Mouse (Mus musculus) adrenal gland, adult 2 months (tissue): ENCODE data around the gene Syngr1. TPM values are rescaled to one million over a fixed set of nuclear protein-coding genes. Genes with fewer than 3 reads are reported as not detected.

Source experiments
- DNase-seq: peaks from one replicate; pipeline ENCODE4 v3.0.0; 2021
- polyA plus RNA-seq: library from polyadenylated mRNA; depleted of rRNA; stranded (reverse); fragments of >200 nt; gene quantifications from 2 replicates; pipeline ENCODE4 v1.2.3, GENCODE M21; 2012
- total RNA-seq, 2 experiments: library from RNA; stranded (reverse); gene quantifications; 2 replicates each; pipeline ENCODE4 v1.2.3; 2021

Syngr1 gene
- total and polyA plus RNA-seq, 3 experiments, result 24.4 to 86.9 (median 47.8) TPM

GRCm38 (mm10) chr15:80070095-80070644, 21.0 kb upstream of the Syngr1 start:
- DNase-seq, result no peak

DNA sequence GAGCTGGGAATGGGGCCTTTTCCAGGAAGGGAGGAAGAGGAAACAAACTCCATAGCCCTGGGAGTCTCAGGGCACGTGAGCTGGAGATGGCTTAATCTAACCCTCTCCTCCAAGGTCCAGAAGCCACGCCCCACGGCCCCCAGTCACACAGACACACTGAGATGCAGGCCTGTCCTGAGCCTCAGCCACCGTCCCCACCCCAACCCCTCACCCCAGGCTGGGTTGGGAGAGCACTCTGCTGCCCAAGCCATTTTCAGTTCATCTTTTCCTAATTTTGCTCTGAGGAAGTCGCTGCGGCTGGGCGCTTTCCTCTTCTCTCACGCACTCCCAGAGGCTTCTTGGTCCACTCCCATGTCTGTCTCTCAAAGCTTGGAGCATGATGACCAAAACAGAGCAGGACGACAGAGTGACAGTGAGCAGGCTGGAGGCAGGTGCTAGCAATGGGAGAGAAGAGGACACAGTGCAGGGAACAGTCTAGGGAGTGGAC, 19.1 kb upstream of the Syngr1 start:
- peak; percentile 49 for DNase-seq

GRCm38 (mm10) chr15:80072579-80073255, 18.4 kb upstream of the Syngr1 start:
- no peak for DNase-seq

- DNase-seq, result no peak
These were observed 17.9 kb upstream of the Syngr1 start for GRCm38 (mm10) chr15:80073256-80073621.

DNA sequence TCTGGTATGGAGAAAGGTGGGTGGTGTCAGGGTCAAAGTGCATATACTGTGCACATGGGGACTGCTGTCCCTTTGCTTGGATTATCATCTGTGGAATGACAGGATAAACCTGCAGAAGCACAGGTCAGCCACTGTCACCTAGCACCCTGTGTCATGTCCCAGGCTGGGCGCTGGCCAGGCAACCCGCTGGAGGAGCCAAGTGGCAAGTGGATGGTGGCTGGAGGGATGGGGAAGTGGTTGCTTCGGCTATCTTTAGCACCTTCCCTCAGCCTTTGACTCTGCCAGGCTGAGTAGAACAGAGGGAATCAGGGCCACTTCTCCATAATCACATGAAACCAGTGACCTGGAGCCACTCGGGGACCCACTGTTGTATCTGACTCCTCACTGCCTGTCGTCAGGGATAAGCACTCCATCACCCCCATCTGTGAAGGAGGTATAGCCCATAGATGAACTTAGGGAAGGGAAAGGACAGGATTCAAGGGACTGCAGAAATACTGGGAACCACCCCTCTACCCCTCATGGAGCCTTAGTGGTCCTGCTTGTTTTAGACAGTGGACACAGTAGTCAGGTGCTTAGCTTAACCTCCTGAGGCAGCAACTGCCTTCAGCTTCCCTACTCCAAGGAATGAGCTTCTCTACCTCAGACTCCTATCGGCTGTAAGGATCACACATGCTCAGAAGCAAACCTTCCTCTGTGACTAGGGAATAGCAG, 16.3 kb upstream of the Syngr1 start:
- DNase-seq, result peak; percentile 34

DNA sequence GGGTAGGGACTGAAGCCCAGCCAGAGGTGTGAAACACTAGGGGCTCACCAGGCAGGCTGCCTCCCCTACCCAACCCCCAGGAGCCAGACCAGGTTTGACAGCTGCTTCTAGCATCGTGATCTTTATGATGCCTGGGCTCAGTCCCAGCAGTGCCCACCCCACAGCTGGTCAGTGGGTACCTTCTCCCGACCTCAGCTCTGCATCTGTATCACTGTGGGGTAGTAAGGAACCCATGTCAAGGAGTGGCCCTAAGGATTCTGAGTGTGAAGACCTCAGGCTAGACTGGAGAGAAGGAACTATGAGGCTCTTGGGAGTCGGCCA, 15.8 kb upstream of the Syngr1 start:
- no peak for DNase-seq

- DNase-seq, result no peak
These were observed 15.3 kb upstream of the Syngr1 start for GRCm38 (mm10) chr15:80075733-80076337.

DNA sequence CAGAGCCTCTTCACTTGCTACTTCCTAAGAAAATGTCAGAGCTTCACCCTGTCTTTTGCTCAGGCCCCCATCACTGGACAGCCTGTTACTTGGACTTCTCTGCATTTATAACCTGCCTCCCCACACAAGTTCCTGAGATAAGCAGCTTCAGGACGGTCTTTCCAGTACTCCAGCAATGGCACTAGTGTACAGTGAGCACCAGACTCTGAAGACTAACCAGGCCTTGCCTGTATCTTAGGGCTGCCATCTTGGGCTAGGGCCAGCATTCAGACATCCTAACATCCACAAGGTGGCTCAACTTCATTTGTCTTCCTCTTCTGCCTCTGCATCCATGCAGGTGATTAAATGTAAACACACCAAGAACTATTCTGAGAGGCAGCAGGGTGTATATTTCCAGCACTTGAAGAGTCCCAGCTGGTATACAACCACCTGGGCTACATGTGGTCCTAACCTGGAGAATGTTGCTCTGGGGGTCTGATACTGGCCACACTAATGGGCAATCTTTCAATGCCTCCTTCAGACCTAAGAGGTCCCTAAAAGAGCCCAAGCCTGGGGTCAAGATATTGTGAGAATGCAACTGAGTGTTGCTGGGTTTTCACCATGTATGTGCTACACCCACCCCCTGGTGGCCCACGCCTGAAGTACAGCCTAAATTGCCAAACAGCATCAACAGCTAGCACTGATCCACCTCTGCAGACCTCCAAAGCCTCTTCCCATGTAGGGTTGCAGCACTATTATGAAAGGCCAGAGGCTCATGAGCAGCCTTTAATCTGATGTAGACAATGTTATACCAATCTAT, 14.6 kb upstream of the Syngr1 start:
- DNase-seq, result peak; percentile 69

GRCm38 (mm10) chr15:80078058-80078814, 12.9 kb upstream of the Syngr1 start:
- peak; percentile 24 for DNase-seq

- DNase-seq, result no peak
These were observed 11.9 kb upstream of the Syngr1 start for GRCm38 (mm10) chr15:80079129-80079668.

GRCm38 (mm10) chr15:80079954-80080353, 11.2 kb upstream of the Syngr1 start:
- no peak for DNase-seq

DNA sequence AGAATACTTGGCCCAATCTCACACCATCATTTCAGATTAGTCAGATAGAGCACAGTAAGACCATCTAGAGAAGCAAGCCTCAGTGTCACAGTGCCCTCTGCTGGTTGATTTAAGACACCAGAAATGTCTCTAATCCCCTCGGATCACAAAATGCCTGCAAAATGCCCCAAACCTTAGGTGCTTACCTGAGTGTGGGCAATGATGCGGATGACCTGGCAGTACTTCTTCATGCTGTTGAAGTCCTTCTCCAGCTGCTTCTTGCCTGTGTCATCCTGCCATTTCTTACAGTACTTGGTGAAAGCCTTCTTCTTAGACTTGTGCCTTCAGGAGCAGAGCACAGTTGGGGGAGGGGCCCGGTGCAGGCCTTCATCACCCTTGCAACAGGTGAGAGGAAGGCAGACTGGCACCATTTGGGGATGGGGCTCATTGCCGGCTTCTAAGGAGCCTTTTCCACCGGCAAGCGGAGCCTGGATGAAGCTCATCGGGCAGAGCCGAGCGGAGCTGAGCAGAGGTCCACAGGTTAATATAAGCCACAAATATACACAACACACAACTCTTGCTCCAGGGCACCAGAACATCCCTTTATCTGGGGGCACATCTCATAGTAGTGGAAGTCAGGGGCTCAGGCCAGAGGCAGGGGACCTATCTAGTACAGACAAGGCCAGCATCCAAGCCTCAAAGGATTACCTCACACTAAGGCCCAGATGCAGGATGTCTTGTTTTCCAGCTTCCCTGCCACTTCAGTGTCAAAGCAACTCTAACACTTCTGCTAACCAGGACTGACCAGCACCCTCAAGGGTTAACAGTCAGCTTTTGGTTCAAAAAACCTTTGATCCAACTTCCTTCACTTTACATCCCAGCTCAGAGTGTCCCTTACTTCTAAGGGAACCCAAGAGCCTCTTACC, 10.2 kb upstream of the Syngr1 start:
- DNase-seq, result peak; percentile 21

DNA sequence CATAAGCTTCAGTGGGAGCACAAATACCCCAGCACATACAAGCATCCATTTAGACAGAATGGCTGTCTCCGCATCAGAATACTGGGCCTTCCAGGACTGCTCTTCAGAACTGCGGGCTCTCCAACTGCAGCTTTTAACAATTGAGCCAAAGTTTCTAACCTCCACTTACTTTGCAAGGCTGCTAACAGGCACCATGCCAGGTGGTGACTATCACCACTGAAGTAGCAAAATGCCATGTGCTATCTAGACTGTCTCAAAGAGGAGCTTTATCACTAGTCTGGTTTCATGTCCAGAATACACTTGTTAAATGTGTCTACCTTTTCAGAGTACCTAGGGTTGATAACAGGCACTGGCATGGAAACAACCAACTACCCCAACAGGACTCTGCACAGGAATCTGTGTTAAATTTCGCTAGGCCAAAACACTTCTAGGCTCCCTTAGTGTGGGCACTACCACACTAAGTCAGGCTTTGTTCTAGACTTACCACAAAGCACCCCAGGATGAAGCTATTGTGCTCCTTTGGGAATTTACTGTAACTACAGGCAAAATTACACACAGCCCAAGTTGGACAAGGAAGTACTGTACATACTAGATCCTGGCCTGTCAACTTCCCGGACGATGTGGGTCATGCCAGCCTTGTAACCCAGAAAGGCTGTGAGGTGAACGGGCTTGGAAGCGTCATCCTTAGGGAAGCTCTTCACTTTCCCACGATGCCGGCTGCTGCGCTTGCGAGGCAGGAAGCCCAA, 9.2 kb upstream of the Syngr1 start:
- peak; percentile 77 for DNase-seq

DNA sequence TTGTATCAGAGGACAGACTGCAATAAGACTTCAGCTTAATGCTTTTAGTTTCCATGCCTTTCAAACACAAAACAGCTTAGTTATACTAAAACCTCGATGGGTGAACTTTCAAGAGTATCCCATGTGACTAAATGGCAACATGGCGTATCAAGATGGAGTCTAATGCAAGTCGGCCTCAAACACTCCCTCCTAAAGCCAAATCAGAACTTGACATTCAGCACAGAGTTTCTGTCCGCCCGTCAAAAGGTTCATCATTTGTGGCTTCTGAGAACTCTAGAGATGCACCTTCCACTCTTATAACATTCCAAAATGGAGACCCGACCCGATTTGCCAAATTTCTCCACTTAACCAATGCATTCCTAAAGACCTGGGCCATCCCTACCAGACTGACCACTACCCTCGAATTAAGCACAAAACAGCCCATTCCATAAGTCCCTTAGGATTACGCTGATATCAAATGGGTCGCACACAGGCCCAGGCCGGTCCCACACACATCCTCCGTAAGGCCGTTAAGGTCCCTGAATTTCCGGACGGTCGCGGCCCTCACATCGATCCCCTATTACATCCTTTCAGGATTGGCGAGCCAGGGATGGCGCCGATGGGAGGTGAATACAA, 8.4 kb upstream of the Syngr1 start:
- DNase-seq, result peak; percentile 24

- peak; percentile 96 for DNase-seq
These were observed 7.8 kb upstream of the Syngr1 start for GRCm38 (mm10) chr15:80083276-80083731.

- DNase-seq, result no peak
These were observed 7.4 kb upstream of the Syngr1 start for GRCm38 (mm10) chr15:80083740-80084139.

DNA sequence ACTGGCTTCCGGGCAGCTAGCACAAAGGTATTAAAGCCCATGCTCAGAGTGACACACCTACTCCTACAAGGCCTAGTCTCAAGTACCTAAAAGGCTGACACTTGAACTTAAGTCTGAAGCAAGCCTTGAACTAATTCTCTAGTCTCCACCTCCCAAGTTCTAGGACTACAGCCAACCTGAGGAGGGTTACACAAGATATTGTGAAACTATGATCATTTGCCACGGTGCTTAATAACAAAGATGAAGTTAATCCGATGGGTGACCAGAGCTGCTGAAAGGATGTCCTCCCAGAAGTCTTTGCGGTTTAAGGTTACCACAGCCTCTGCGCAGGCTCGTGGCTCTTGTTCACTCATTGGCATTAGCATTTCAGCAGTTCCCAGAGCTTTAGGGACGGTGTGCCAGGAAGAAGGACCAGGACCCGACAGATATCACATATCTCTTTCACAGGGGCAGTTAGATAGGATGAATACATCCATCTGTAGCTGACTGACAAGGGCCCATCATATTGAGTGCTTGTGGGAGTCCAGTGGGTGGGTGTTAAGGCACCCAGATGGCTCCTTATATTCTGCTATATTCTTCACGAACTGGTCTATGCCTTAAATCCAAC, 3.6 kb upstream of the Syngr1 start:
- DNase-seq, result peak; percentile 29

- DNase-seq, result peak; percentile 88
These were observed 2.5 kb upstream of the Syngr1 start for GRCm38 (mm10) chr15:80088637-80089036.
